Mouse (Mus musculus): ENCODE results near the gene Tmem80.

Tmem80 gene

GRCm38 (mm10) chr7:141356971-141357370, 29.4 kb downstream of the Tmem80 start:
- DNase-seq (ENCODE audit: low read depth, low spot score) = no peak

GRCm38 (mm10) chr7:141361510-141361909, 34.0 kb downstream of the Tmem80 start:
- DNase-seq (ENCODE audit: low read depth, low spot score) = peak; percentile 29

DNA sequence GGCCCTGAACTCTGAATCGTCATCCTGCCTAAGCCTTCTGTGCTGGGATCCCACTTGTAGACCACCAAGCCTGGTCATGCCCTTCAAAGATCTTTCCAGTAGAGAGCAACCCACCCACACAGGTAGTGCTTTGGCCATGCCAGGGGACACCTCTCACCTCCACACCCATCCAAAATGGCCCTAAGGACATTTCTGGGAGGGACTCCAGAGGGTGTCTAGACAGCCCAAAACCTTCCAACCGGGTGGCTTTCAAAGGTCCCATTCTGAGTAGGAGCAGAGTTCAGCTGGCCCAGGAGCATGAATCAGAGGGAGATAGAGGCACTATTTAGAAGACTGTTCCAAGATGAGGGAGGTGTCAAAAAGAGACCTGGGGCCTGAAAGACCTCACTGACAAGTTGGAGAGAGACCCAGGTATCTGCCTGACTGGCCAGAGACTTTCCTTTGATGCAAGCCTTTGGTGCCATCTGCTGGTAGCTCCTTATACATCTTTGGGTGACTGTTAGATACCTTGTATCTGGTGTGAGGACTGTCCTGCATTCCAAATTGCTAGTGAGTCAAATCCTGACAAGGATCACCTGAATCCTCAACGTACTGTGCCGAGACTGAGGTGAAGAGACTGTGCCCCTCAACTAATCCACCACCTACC, 35.7 kb downstream of the Tmem80 start:
- DNase-seq (ENCODE audit: low read depth, low spot score) = peak; percentile 85

- no peak for DNase-seq (ENCODE audit: low read depth, low spot score)
Measured at GRCm38 (mm10) chr7:141363752-141364125, 36.2 kb downstream of the Tmem80 start.

GRCm38 (mm10) chr7:141364349-141365048, 37.0 kb downstream of the Tmem80 start:
- DNase-seq (ENCODE audit: low read depth, low spot score) = no peak

- DNase-seq (ENCODE audit: low read depth, low spot score) = no peak
Measured at GRCm38 (mm10) chr7:141365049-141365445, 37.5 kb downstream of the Tmem80 start.

DNA sequence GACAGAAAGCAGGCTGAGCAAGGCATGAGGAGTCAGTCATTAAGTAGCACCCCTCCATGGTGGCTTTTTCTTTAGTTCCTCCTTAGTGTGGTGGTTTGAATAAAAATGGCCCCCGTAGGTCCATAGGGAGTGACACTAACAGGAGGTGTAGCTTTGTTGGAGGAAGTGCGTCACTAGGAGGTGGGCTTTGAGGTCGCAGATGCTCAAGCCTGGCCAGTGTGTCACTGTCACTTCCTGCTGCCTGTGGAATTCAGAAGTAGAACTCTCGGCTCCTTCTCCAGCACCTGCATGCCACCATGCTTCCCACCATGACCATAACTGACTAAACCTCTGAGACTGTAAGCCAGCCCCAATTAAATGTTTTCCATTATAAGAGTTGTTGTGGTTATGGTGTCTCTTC, 39.8 kb downstream of the Tmem80 start:
- DNase-seq (ENCODE audit: low read depth, low spot score) = no peak

DNA sequence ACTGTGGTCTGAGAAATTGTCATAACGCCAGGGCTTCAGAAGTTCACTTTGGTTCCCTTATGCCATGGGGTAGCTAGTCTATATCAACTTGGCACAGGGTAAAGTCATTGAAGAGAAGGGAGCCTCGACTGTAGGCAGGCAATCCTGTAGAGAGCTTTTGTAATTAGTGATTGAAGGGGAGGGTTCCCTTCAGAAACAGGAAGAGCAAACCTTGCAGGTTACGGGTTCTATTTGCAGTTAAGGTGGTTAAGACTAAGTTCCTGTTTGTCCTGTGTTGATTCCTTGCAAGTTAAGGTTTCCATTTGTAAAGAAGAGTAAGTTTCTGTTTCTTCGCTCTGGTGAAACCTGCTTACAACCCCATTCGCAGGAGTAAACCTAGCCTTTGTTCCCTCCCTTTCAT, 42.4 kb downstream of the Tmem80 start:
- DNase-seq (ENCODE audit: low read depth, low spot score) = no peak

DNA sequence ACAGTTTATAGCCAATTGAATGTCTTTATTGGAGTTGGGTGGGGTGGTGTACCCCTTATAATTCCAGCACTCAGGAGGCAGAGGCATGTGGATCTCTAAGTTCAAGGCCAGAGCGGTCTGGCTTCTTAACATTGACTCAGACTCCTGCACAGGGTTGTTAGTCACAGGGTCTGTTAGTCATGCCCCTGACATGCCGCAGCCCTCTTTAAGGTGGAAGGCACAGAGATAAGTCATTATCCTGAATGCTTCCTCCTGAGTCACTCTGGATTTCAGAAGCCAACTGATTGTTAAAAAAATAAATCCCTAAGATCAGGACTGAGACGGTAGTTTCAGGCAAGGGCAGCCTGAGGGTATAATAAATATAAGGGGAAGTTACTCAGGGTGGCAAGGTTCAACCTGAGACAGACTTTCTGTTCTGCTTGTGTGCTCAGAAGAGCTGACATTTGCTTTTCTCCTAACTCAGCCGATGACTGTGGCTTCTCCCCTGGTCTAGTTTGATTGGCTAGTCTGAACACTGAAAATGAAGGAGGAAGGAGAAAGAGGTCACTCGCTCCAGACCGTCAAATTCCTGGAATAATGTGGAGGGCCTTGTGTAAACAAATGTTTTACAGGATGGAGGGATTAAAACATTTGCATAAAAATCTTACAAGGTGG, 44.5 kb downstream of the Tmem80 start:
- no peak for DNase-seq (ENCODE audit: low read depth, low spot score)

DNA sequence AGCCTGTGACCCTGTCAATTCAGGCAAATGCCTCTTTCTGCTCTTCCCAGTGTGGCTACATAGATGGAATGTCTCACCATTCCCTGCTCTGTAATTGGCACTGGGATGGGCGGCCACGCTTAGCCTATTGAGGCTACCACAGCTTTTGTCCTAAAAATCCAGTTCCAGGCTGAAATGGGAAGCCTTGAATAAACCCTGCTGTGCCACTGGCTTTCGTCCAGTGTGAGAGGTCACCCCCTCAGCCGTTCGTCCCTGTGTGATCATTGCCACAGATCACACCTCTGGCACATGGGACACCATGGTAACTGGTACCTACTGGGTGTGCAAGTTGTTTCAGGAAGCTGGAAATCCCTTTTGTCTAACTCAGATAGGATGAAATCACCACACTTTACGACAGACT, 46.1 kb downstream of the Tmem80 start:
- peak; percentile 87 for DNase-seq (ENCODE audit: low read depth, low spot score)

DNA sequence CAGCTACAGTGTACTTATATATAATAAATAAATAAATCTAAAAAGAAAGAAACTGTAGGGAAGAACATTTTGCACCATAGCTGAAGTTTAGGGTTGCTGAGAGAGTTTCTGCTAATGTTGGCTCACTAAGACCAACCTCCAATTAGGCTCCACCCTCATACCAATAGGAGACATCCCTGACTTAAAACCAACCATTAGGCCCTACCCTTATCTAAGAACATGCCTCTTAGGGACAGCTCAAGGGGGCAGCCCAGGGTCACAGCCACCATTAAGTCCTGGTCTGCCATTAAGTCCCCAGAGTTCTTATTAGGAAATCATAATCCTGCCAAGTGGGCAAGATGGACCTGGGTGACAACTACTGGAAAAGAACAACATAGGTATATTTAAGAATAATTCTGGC, 46.9 kb downstream of the Tmem80 start:
- no peak for DNase-seq (ENCODE audit: low read depth, low spot score)

DNA sequence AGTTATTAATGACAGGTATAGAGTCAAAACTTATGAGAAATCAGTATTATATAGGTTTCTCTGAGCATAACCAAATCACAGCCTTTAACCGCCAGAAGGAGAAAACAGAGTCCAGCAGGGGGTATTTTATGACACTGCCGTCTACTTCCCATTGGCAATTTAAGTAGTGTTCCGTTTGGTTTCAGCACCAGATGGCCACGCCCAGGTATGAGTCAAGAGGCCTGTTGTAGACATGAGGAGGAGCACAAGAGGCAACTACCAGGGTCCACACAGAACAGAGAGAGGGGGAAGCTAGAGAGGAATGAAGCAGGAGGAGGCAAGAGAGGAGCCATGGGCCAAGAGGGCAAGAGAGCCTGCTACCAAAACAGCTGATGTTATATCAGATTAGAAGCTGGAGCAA, 52.0 kb downstream of the Tmem80 start:
- DNase-seq (ENCODE audit: low read depth, low spot score) = no peak

- DNase-seq (ENCODE audit: low read depth, low spot score) = no peak
Measured at GRCm38 (mm10) chr7:141381068-141381835, 53.7 kb downstream of the Tmem80 start.

Data from ES-CJ7 (cell line).